ENCODE assay signal across 8 mouse cellular contexts in genomic region chr8:94386214-94387026, GRCm38 (mm10). TPM values are rescaled to one million over a fixed set of nuclear protein-coding genes. Genes with fewer than 3 reads are reported as not detected.
DNase-seq lines count a peak whose midpoint lies in the region; ATAC-seq lines count a peak whose summit lies in the region.

Gene Herpud1, plus strand, starts transcription at chr8:94386438.

- H3K4me3 ChIP-seq in heart, embryonic 13.5 days, result peak within 1 kb of the TSS; percentile 83
- H3K4me3 ChIP-seq in liver, embryonic 12.5 days, result peak within 1 kb of the TSS; percentile 90
- peak within 1 kb of the TSS; percentile 80 for H3K4me3 ChIP-seq in stomach, embryonic 15.5 days (replicated peaks)

- peak within 1 kb of the TSS; percentile 89 for H3K4me2 ChIP-seq in heart, embryonic 13.5 days
- peak within 1 kb of the TSS; percentile 88 for H3K4me2 ChIP-seq in liver, embryonic 12.5 days
- H3K4me2 ChIP-seq in stomach, embryonic 15.5 days, result peak within 1 kb of the TSS; percentile 74

- under 1% methylated on average over 65 of the region's 65 CpGs for WGBS in heart, embryonic 13.5 days
- WGBS in liver, embryonic 12.5 days (ENCODE audit: insufficient replicate concordance), result under 1% methylated on average over 65 of the region's 65 CpGs
- WGBS in stomach, embryonic 15.5 days, result under 1% methylated on average over 65 of the region's 65 CpGs

- H3K27ac ChIP-seq in heart, embryonic 13.5 days (replicated peaks), result peak within 1 kb of the TSS; percentile 94
- peak within 1 kb of the TSS; percentile 95 for H3K27ac ChIP-seq in liver, embryonic 12.5 days
- peak within 1 kb of the TSS; percentile 90 for H3K27ac ChIP-seq in stomach, embryonic 15.5 days

- H3K36me3 ChIP-seq in heart, embryonic 13.5 days, result peaks cover 23% of the 10 kb centered on the region
- peaks cover 27% of the 10 kb centered on the region for H3K36me3 ChIP-seq in liver, embryonic 12.5 days
- H3K36me3 ChIP-seq in stomach, embryonic 15.5 days, result peaks cover 20% of the 10 kb centered on the region

- peak; percentile 89 for ATAC-seq in erythroid progenitor cell, adult 5-6 weeks (replicated peaks; ENCODE audit: low FRiP score, poor library complexity, severe bottlenecking)
- ATAC-seq in heart, embryonic 13.5 days (ENCODE audit: extremely low read depth, insufficient number of reproducible peaks, low FRiP score, low TSS enrichment), result peak; percentile 92
- ATAC-seq in liver, embryonic 12.5 days, result peak; percentile 95
- ATAC-seq in stomach, embryonic 15.5 days (ENCODE audit: insufficient read depth, low FRiP score, low read depth), result peak; percentile 98

- H3K4me1 ChIP-seq in heart, embryonic 13.5 days, result peaks cover 16% of the 10 kb centered on the region
- peaks cover 44% of the 10 kb centered on the region for H3K4me1 ChIP-seq in liver, embryonic 12.5 days
- peaks cover 5% of the 10 kb centered on the region; the same call in 1 of the 2 replicates for H3K4me1 ChIP-seq in stomach, embryonic 15.5 days

- H3K9me3 ChIP-seq in heart, embryonic 13.5 days, result no peaks in the 10 kb centered on the region
- no peaks in the 10 kb centered on the region for H3K9me3 ChIP-seq in liver, embryonic 12.5 days (replicated peaks)
- H3K9me3 ChIP-seq in stomach, embryonic 15.5 days, result no peaks in the 10 kb centered on the region

- peak within 1 kb of the TSS; percentile 95 for H3K9ac ChIP-seq in heart, embryonic 13.5 days
- H3K9ac ChIP-seq in liver, embryonic 12.5 days, result peak within 1 kb of the TSS; percentile 98
- peak within 1 kb of the TSS; percentile 96 for H3K9ac ChIP-seq in stomach, embryonic 15.5 days

- peak; percentile 96 for DNase-seq in CD4-positive helper T cell, adult 2 months (ENCODE audit: low read depth, low spot score)
- peak; percentile 93 for DNase-seq in brain, embryonic 18.5 days (ENCODE audit: low read depth, low spot score)
- peak; percentile 98 for DNase-seq in kidney, postnatal 10 days
- peak; percentile 97 for DNase-seq in natural killer cell, adult 2 months (ENCODE audit: low spot score in 2 of 2)

- peaks cover 5% of the 10 kb centered on the region; the same call in 1 of the 2 replicates for H3K27me3 ChIP-seq in heart, embryonic 13.5 days (replicated peaks)
- 0 out of 2 replicates have a peak, but pooled peaks cover 4% of the 10 kb centered on the region for H3K27me3 ChIP-seq in liver, embryonic 12.5 days (replicated peaks)
- no peaks in the 10 kb centered on the region for H3K27me3 ChIP-seq in stomach, embryonic 15.5 days (replicated peaks)

RNA-seq across cellular contexts. Expression of gene Herpud1, which starts in this region (rescaled TPM):
- 54.1 and 64.2 TPM in 2 replicates for total RNA-seq in erythroid progenitor cell, adult 5-6 weeks (2015; ENCODE audit: low replicate concordance)
- total RNA-seq in erythroid progenitor cell, adult 5-6 weeks (2017; ENCODE audit: low replicate concordance), result 27.3 and 59.2 TPM in 2 replicates
- 80.6 and 81.1 TPM in 2 replicates for polyA plus RNA-seq in heart, embryonic 13.5 days (2015; fragmentation: Nextera tagmentation; extraction: Ambion mirVana)
- 76.5 and 84.4 TPM in 2 replicates for polyA plus RNA-seq in liver, embryonic 12.5 days (2016; fragmentation: Nextera tagmentation; extraction: Ambion mirVana)
- polyA plus RNA-seq in stomach, embryonic 15.5 days (2015; fragmentation: Nextera tagmentation; extraction: Ambion mirVana), result 144 and 158 TPM in 2 replicates

Comparison
In these comparisons a context has a peak if more than half of its experiments do, and no peak if none do; other contexts are left out.
1. Peak in every context shown above with its lines: DNase-seq, ATAC-seq, H3K4me3 ChIP-seq and H3K27ac ChIP-seq.